Mouse (Mus musculus) erythroblast, embryonic 14.5 days (primary cell): Measurements from ENCODE around the gene Pard6b.

Experiments used
- GATA1 ChIP-seq: IDR thresholded peaks from 2 replicates; pipeline ENCODE4 v1.6.1; 2012; ENCODE audit warnings: low read length, inconsistent platforms, mixed read lengths
- TAL1 ChIP-seq: IDR thresholded peaks from 3 replicates; pipeline ENCODE4 v1.6.1; 2012; ENCODE audit warnings: low read length, inconsistent platforms, mixed read lengths

- no peak for TF ChIP-seq GATA1
- no peak for TF ChIP-seq TAL1
Measured at GRCm38 (mm10) chr2:168127767-168128166, 47.0 kb downstream of the Pard6b start.
